Mouse (Mus musculus) myocyte (in vitro differentiated cells): ENCODE data around the gene Tmprss2. TPM values are rescaled to one million over a fixed set of nuclear protein-coding genes. Genes with fewer than 3 reads are reported as not detected.
A peak's percentile ranks its signal among the peaks of the same experiment; 100 is the strongest.

Experiments used
- H3K27me3 ChIP-seq: one replicate; pipeline ENCODE4 v1.6.1; 2011; ENCODE audit not compliant: control insufficient read depth, insufficient read depth, insufficient read length
- H3K36me3 ChIP-seq: one replicate; pipeline ENCODE4 v1.6.1; 2011; ENCODE audit not compliant: control insufficient read depth, insufficient read depth
- H3K4me2 ChIP-seq: one replicate; pipeline ENCODE4 v1.6.1; 2011; ENCODE audit warnings: low read depth, control low read depth
- H3K4me3 ChIP-seq: one replicate; pipeline ENCODE4 v1.5.1; 2011; ENCODE audit warnings: mild to moderate bottlenecking, control low read depth, moderate library complexity
- H3K79me2 ChIP-seq: one replicate; pipeline ENCODE4 v1.6.1; 2011; ENCODE audit not compliant: control insufficient read depth, insufficient read depth
- H3ac ChIP-seq: one replicate; pipeline ENCODE4 v1.6.1; 2011; ENCODE audit not compliant: control insufficient read depth, insufficient read length
- CEBPB ChIP-seq: IDR thresholded peaks from 2 replicates; pipeline ENCODE4 v1.6.1; 2011; ENCODE audit warnings: mild to moderate bottlenecking, moderate library complexity; ENCODE audit not compliant: poor library complexity, insufficient read depth, severe bottlenecking
- E2F4 ChIP-seq: IDR thresholded peaks from one replicate; pipeline ENCODE4 v1.6.1; 2011; ENCODE audit warnings: mild to moderate bottlenecking, control low read depth, moderate library complexity; ENCODE audit not compliant: insufficient read depth
- MAX ChIP-seq: IDR thresholded peaks from one replicate; pipeline ENCODE4 v1.6.1; 2011; ENCODE audit warnings: low read depth, mild to moderate bottlenecking, control low read depth
- MYOD1 ChIP-seq, 3 experiments: IDR thresholded peaks; one replicate each; pipeline ENCODE4 v1.6.1; 2011; ENCODE audit warnings: control low read depth in 2 of 3, low read depth in 2 of 3, mild to moderate bottlenecking in 2 of 3, moderate library complexity in 1 of 3; ENCODE audit not compliant: insufficient read length in 2 of 3, control insufficient read depth in 1 of 3
- MYOG ChIP-seq, 3 experiments: IDR thresholded peaks; one replicate each; pipeline ENCODE4 v1.6.1; 2011; ENCODE audit warnings: control low read depth in 2 of 3, low read depth in 2 of 3, mild to moderate bottlenecking in 2 of 3; ENCODE audit not compliant: insufficient read length in 2 of 3, control insufficient read depth in 1 of 3, insufficient read depth in 1 of 3
- POLR2A ChIP-seq: IDR thresholded peaks from one replicate; pipeline ENCODE4 v1.6.1; 2011; ENCODE audit warnings: low read depth, mild to moderate bottlenecking, control low read depth, moderate library complexity; ENCODE audit not compliant: insufficient read length
- POLR2AphosphoS2 ChIP-seq: IDR thresholded peaks from one replicate; pipeline ENCODE4 v1.6.1; 2011; ENCODE audit warnings: low read depth, control low read depth; ENCODE audit not compliant: insufficient read length
- REST ChIP-seq: IDR thresholded peaks from one replicate; pipeline ENCODE4 v1.6.1; 2011; ENCODE audit warnings: mild to moderate bottlenecking, control low read depth, moderate library complexity; ENCODE audit not compliant: insufficient read depth, insufficient read length
- SRF ChIP-seq: IDR thresholded peaks from one replicate; pipeline ENCODE4 v1.6.1; 2011; ENCODE audit warnings: low read depth; ENCODE audit not compliant: control insufficient read depth, insufficient read length
- TCF12 ChIP-seq: IDR thresholded peaks from one replicate; pipeline ENCODE4 v1.6.1; 2011; ENCODE audit warnings: mild to moderate bottlenecking, control low read depth; ENCODE audit not compliant: poor library complexity, insufficient read depth, severe bottlenecking
- TCF3 ChIP-seq: IDR thresholded peaks from one replicate; pipeline ENCODE4 v1.6.1; 2011; ENCODE audit warnings: low read depth, control low read depth; ENCODE audit not compliant: insufficient read length
- USF1 ChIP-seq: IDR thresholded peaks from one replicate; pipeline ENCODE4 v1.6.1; 2011; ENCODE audit warnings: low read depth, mild to moderate bottlenecking, control low read depth, moderate library complexity
- polyA plus RNA-seq: library from polyadenylated mRNA; unstranded; fragments of >200 nt; fragmentation: generic; extraction: Trizol; gene quantifications from one replicate; pipeline ENCODE4 v1.2.1, GENCODE M21; 2012; ENCODE audit warnings: missing spikeins

Tmprss2 gene
- polyA plus RNA-seq, 1 experiment = 0.05 TPM

DNA sequence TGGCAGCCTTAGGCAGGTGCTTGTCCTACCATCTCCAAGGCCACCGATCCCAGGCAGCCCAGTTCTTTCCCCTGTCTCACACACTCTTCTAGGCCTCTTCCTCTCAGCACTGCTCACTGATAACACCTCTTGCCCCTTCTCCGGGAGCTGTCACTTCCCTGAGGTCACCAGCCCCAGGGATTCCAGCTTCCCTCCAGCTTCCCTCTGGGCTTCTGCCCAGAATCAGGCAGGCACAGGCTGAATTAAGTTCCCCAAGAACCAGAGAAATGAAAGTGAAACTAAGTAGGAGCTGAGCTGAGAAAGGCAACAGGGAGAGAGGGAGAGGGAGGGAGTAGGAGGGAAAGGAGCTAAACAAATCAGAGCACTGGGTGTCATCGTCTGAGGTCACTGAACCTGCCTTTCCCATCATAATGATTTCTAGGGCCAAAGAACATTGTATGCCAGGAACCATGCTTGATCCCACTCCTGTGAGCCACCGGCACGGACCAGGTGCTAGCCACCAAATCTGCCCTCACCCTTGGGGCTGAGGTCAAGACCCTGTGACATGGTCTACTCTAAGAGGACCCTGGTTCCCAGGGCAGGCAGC, 76.0 kb downstream of the Tmprss2 start:
- Histone ChIP-seq H3ac (no peak overlapping the region), H3K79me2 (no peaks in the 10 kb centered on the region), H3K36me3 (no peaks in the 10 kb centered on the region), H3K4me3 (peak overlapping the region; percentile 13), H3K27me3 (no peaks in the 10 kb centered on the region), H3K4me2 (peak overlapping the region; percentile 83)
- TF ChIP-seq SRF (no peak), TCF12 (no peak), REST (no peak), USF1 (no peak), E2F4 (no peak), POLR2A (no peak), POLR2AphosphoS2 (no peak), CEBPB (no peak), TCF3 (no peak), MYOD1 (IDR thresholded peaks at IDR 0.05; ENCODE audit: control insufficient read depth in 1 of 3, insufficient read length in 2 of 3, low read depth in 2 of 3) (no peak), MAX (no peak), MYOG (IDR thresholded peaks at IDR 0.05; ENCODE audit: control insufficient read depth in 1 of 3, insufficient read depth in 1 of 3, insufficient read length in 2 of 3, low read depth in 2 of 3) (no peak)

DNA sequence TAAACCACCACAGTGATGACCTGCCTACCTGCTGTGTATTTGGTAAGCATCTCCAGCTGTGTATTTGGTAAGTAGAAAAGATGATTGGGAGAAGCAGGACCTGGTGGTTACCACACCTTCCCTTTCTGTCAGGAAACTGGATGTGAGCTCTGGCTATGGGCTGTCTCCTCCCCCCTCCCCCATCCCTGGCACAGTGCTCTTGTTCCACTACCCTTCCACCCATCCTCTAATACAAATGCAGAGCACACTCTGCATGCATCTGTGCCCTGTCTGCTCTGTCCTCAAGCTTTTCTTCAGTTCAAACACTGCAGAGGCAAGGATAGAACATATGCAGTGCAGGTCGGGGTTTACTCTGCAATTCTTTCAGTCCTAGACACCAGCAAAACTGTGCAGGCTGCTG, 76.5 kb downstream of the Tmprss2 start:
- TF ChIP-seq MAX (no peak), MYOD1 (IDR thresholded peaks at IDR 0.05; ENCODE audit: control insufficient read depth in 1 of 3, insufficient read length in 2 of 3, low read depth in 2 of 3) (no peak), CEBPB (no peak), TCF12 (no peak), TCF3 (no peak), POLR2AphosphoS2 (no peak)
- Histone ChIP-seq H3K4me3 (peak overlapping the region; percentile 13), H3K27me3 (no peaks in the 10 kb centered on the region), H3ac (no peak overlapping the region), H3K79me2 (no peaks in the 10 kb centered on the region), H3K4me2 (peak overlapping the region; percentile 83), H3K36me3 (no peaks in the 10 kb centered on the region)

DNA sequence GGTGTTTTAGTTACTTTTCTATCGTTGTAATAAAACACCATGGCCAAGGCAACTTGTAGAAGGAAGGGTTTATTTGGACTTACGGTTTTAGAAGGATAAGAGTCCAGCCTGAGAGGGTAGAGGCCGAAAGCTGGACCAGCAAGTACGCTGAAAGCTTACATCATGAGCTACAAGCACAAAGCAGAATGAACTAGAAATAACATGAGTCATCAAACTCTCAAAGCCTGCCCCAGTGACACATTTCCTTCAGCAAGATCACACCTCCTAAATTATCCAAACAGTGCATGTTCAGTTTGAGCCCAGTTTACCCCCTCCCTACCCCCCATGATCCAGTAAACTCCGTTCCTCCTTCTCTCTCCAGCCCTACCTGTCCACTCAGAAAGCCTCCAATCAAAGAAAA, 77.2 kb downstream of the Tmprss2 start:
- Histone ChIP-seq H3K79me2 (no peaks in the 10 kb centered on the region), H3K4me2 (no peak overlapping the region), H3ac (no peak overlapping the region), H3K27me3 (no peaks in the 10 kb centered on the region), H3K4me3 (no peak overlapping the region), H3K36me3 (no peaks in the 10 kb centered on the region)
- TF ChIP-seq REST = no peak
- TF ChIP-seq SRF = no peak
- no peak for TF ChIP-seq MAX
- TF ChIP-seq TCF12 = no peak
- TF ChIP-seq TCF3 = no peak
- TF ChIP-seq MYOG (IDR thresholded peaks at IDR 0.05; ENCODE audit: control insufficient read depth in 1 of 3, insufficient read depth in 1 of 3, insufficient read length in 2 of 3, low read depth in 2 of 3) = no peak
- no peak for TF ChIP-seq MYOD1 (IDR thresholded peaks at IDR 0.05; ENCODE audit: control insufficient read depth in 1 of 3, insufficient read length in 2 of 3, low read depth in 2 of 3)
- no peak for TF ChIP-seq POLR2AphosphoS2
- no peak for TF ChIP-seq USF1
- no peak for TF ChIP-seq E2F4
- no peak for TF ChIP-seq CEBPB

DNA sequence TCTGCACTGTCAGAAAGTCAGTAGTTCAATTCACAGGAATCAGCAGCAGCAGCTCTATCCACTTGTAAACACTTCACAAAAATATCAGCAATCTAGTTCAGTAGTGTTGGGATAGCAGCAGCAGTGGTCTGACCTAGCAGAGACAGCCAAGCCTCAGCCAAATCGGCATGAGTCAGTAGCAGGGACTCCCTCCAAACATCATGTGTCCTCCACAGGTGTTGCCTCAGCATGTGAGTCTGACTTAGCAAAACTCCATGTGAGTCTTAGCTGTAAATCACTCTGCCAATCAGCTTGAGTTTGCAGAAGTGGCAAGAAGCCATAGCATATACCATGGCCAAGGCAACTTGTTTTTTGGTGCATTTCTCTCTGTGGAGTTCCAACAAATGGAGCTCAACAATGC, 77.9 kb downstream of the Tmprss2 start:
- Histone ChIP-seq H3K36me3 (no peaks in the 10 kb centered on the region), H3K4me2 (no peak overlapping the region), H3K4me3 (no peak overlapping the region), H3ac (no peak overlapping the region), H3K27me3 (no peaks in the 10 kb centered on the region), H3K79me2 (no peaks in the 10 kb centered on the region)
- TF ChIP-seq POLR2A = no peak
- TF ChIP-seq MAX = no peak
- TF ChIP-seq USF1 = no peak
- TF ChIP-seq TCF3 = no peak
- no peak for TF ChIP-seq TCF12
- no peak for TF ChIP-seq POLR2AphosphoS2
- TF ChIP-seq REST = no peak
- no peak for TF ChIP-seq CEBPB
- no peak for TF ChIP-seq SRF
- TF ChIP-seq MYOD1 (IDR thresholded peaks at IDR 0.05; ENCODE audit: control insufficient read depth in 1 of 3, insufficient read length in 2 of 3, low read depth in 2 of 3) = no peak
- TF ChIP-seq E2F4 = no peak
- TF ChIP-seq MYOG (IDR thresholded peaks at IDR 0.05; ENCODE audit: control insufficient read depth in 1 of 3, insufficient read depth in 1 of 3, insufficient read length in 2 of 3, low read depth in 2 of 3) = no peak

GRCm38 (mm10) chr16:97529241-97529640, 81.8 kb downstream of the Tmprss2 start:
- H3K79me2 ChIP-seq = no peaks in the 10 kb centered on the region
- no peak overlapping the region for H3K4me3 ChIP-seq
- TF ChIP-seq MYOG (IDR thresholded peaks at IDR 0.05; ENCODE audit: control insufficient read depth in 1 of 3, insufficient read depth in 1 of 3, insufficient read length in 2 of 3, low read depth in 2 of 3) = no peak
- no peak for TF ChIP-seq CEBPB
- TF ChIP-seq E2F4 = no peak
- TF ChIP-seq TCF12 = no peak
- no peak for TF ChIP-seq USF1
- TF ChIP-seq SRF = no peak
- TF ChIP-seq MYOD1 (IDR thresholded peaks at IDR 0.05; ENCODE audit: control insufficient read depth in 1 of 3, insufficient read length in 2 of 3, low read depth in 2 of 3) = no peak
- no peak for TF ChIP-seq TCF3
- TF ChIP-seq MAX = no peak
- TF ChIP-seq POLR2A = no peak
- no peak for TF ChIP-seq REST
- TF ChIP-seq POLR2AphosphoS2 = no peak
- H3ac ChIP-seq = no peak overlapping the region
- H3K4me2 ChIP-seq = no peak overlapping the region
- no peaks in the 10 kb centered on the region for H3K36me3 ChIP-seq
- H3K27me3 ChIP-seq = no peaks in the 10 kb centered on the region
